In genomic region chr4:59639163-59639562, GRCm38 (mm10) we compare ENCODE assay signal across 29 mouse cellular contexts. TPM values are rescaled to one million over a fixed set of nuclear protein-coding genes. Genes with fewer than 3 reads are reported as not detected.
DNase-seq lines count a peak whose midpoint lies in the region; ATAC-seq and TF ChIP-seq lines count a peak whose summit lies in the region.
"Had no signal": no experiment of that assay in that cellular context is flagged by ENCODE, and none has a peak within 500 bp of the region (broad histone marks: within the 10 kb centered on the region; RNA-seq: fewer than 3 reads in every experiment).

No protein-coding gene starts in this region.

- peaks cover 41% of the 10 kb centered on the region for H3K4me1 ChIP-seq in heart, embryonic 11.5 days (ENCODE audit: control insufficient read depth, insufficient read depth, low read length)
- H3K4me1 ChIP-seq in heart, postnatal 0 days (ENCODE audit: control insufficient read depth, insufficient read depth), result peaks cover 26% of the 10 kb centered on the region
- H3K4me1 ChIP-seq in kidney, embryonic 16.5 days (ENCODE audit: insufficient read depth, low read length), result peaks cover 40% of the 10 kb centered on the region
- H3K4me1 ChIP-seq in liver, embryonic 16.5 days (ENCODE audit: control insufficient read depth, low read depth, low read length), result peaks cover 35% of the 10 kb centered on the region
- H3K4me1 ChIP-seq: limb, embryonic 15.5 days had no signal

- H3K4me2 ChIP-seq in heart, embryonic 11.5 days, result peak overlapping the region; percentile 35; the same call in 1 of the 2 replicates
- H3K4me2 ChIP-seq in heart, postnatal 0 days (ENCODE audit: low read depth, low read length), result no peak overlapping the region
- H3K4me2 ChIP-seq in kidney, embryonic 16.5 days (replicated peaks; ENCODE audit: low read depth, low read length), result no peak overlapping the region
- H3K4me2 ChIP-seq in liver, embryonic 16.5 days (ENCODE audit: low read depth, low read length), result no peak overlapping the region
- H3K4me2 ChIP-seq: embryonic facial prominence, embryonic 13.5 days; forebrain, embryonic 12.5 days; limb, embryonic 15.5 days; neural tube, embryonic 13.5 days had no signal

- H3K27me3 ChIP-seq in heart, embryonic 11.5 days (ENCODE audit: control insufficient read depth, insufficient read depth, low read length), result no peaks in the 10 kb centered on the region
- no peaks in the 10 kb centered on the region for H3K27me3 ChIP-seq in heart, postnatal 0 days (ENCODE audit: control insufficient read depth, insufficient read depth, low read length)
- H3K27me3 ChIP-seq in kidney, embryonic 16.5 days (ENCODE audit: insufficient read depth, low read length), result no peaks in the 10 kb centered on the region
- no peaks in the 10 kb centered on the region for H3K27me3 ChIP-seq in liver, embryonic 16.5 days (ENCODE audit: control insufficient read depth, insufficient read depth, low read depth, low read length)
- H3K27me3 ChIP-seq: embryonic facial prominence, embryonic 13.5 days; forebrain, embryonic 12.5 days; limb, embryonic 15.5 days; neural tube, embryonic 13.5 days had no signal

- no peak overlapping the region for H3K9ac ChIP-seq in heart, embryonic 11.5 days (ENCODE audit: low read depth, low read length)
- H3K9ac ChIP-seq in heart, postnatal 0 days (replicated peaks; ENCODE audit: low read depth, low read length), result no peak overlapping the region
- H3K9ac ChIP-seq in kidney, embryonic 16.5 days (replicated peaks; ENCODE audit: low read length), result no peak overlapping the region
- H3K9ac ChIP-seq in liver, embryonic 16.5 days (ENCODE audit: low read depth, low read length), result no peak overlapping the region
- H3K9ac ChIP-seq: embryonic facial prominence, embryonic 13.5 days; forebrain, embryonic 12.5 days; limb, embryonic 15.5 days; neural tube, embryonic 13.5 days had no signal

- no peak for TF ChIP-seq CTCF in heart, postnatal 0 days (IDR thresholded peaks at IDR 0.05; ENCODE audit: low read depth)

- H3K27ac ChIP-seq in heart, embryonic 11.5 days (ENCODE audit: low read depth, low read length), result peak overlapping the region; percentile 79
- H3K27ac ChIP-seq in heart, postnatal 0 days (ENCODE audit: low read depth), result peak overlapping the region; percentile 71
- peak overlapping the region; percentile 57; the same call in 1 of the 2 replicates for H3K27ac ChIP-seq in kidney, embryonic 16.5 days (ENCODE audit: low read length)
- H3K27ac ChIP-seq in liver, embryonic 16.5 days (ENCODE audit: low read length), result peak overlapping the region; percentile 25; the same call in 1 of the 2 replicates
- H3K27ac ChIP-seq: embryonic facial prominence, embryonic 13.5 days; forebrain, embryonic 12.5 days; kidney, postnatal 0 days; left cerebral cortex, adult 2 months; limb, embryonic 15.5 days; midbrain, embryonic 10.5 days; neural tube, embryonic 13.5 days had no signal

- no peaks in the 10 kb centered on the region for H3K9me3 ChIP-seq in heart, embryonic 11.5 days (replicated peaks; ENCODE audit: control insufficient read depth, low read length)
- no peaks in the 10 kb centered on the region for H3K9me3 ChIP-seq in heart, postnatal 0 days (replicated peaks; ENCODE audit: control insufficient read depth, low read length)
- H3K9me3 ChIP-seq in kidney, embryonic 16.5 days (ENCODE audit: low read length), result no peaks in the 10 kb centered on the region
- no peaks in the 10 kb centered on the region for H3K9me3 ChIP-seq in liver, embryonic 16.5 days (replicated peaks; ENCODE audit: control insufficient read depth, low read length)
- H3K9me3 ChIP-seq: embryonic facial prominence, embryonic 13.5 days; forebrain, embryonic 12.5 days; limb, embryonic 15.5 days; midbrain, embryonic 10.5 days; neural tube, embryonic 13.5 days had no signal

- no peak overlapping the region for H3K4me3 ChIP-seq in heart, embryonic 11.5 days (ENCODE audit: low read depth, low read length)
- H3K4me3 ChIP-seq in heart, postnatal 0 days (ENCODE audit: low read depth, low read length), result no peak overlapping the region
- no peak overlapping the region for H3K4me3 ChIP-seq in kidney, embryonic 16.5 days (ENCODE audit: low read length)
- no peak overlapping the region for H3K4me3 ChIP-seq in liver, embryonic 16.5 days (ENCODE audit: low read depth, low read length)
- H3K4me3 ChIP-seq: embryonic facial prominence, embryonic 13.5 days; erythroblast, embryonic 14.5 days; forebrain, embryonic 12.5 days; left cerebral cortex, adult 2 months; limb, embryonic 15.5 days; midbrain, embryonic 10.5 days; myocyte; neural tube, embryonic 13.5 days had no signal

- H3K36me3 ChIP-seq in heart, embryonic 11.5 days (ENCODE audit: control insufficient read depth, insufficient read depth, low read length), result no peaks in the 10 kb centered on the region
- H3K36me3 ChIP-seq in heart, postnatal 0 days (replicated peaks; ENCODE audit: control insufficient read depth, insufficient read depth, low read length), result no peaks in the 10 kb centered on the region
- H3K36me3 ChIP-seq in kidney, embryonic 16.5 days (ENCODE audit: insufficient read depth, low read length), result no peaks in the 10 kb centered on the region
- H3K36me3 ChIP-seq in liver, embryonic 16.5 days (ENCODE audit: control insufficient read depth, insufficient read depth), result no peaks in the 10 kb centered on the region
- H3K36me3 ChIP-seq: embryonic facial prominence, embryonic 13.5 days; forebrain, embryonic 12.5 days; limb, embryonic 15.5 days; midbrain, embryonic 10.5 days; neural tube, embryonic 13.5 days had no signal

- DNase-seq in heart, postnatal 36 days, result no peak
- no peak for DNase-seq in heart, postnatal 0 days (ENCODE audit: low spot score)
- DNase-seq in heart, adult 9 months (ENCODE audit: low spot score in 2 of 2), result no peak
- no peak for DNase-seq in kidney, adult 11 months
- DNase-seq: adrenal gland, postnatal 25 days; cerebellum, adult 8-10 months; cerebellum, postnatal 36 days; embryo, embryonic 11 days; gastrocnemius, postnatal 25 days; left cerebral cortex, postnatal 4 days; retina, postnatal 1 day; right cerebral cortex, postnatal 25 days; spleen, adult 18-20 months had no signal

- no peak for TF ChIP-seq EP300 in heart, postnatal 0 days (IDR thresholded peaks at IDR 0.05; ENCODE audit: low read depth)

- ATAC-seq in heart, embryonic 11.5 days (replicated peaks; ENCODE audit: insufficient number of reproducible peaks, low FRiP score, low TSS enrichment), result no peak; the same call in 1 of the 2 replicates
- 0 out of 2 replicates have a peak, but pooled peaks have one; percentile 44 for ATAC-seq in heart, postnatal 0 days (ENCODE audit: insufficient read depth, low read depth)
- no peak for ATAC-seq in kidney, embryonic 16.5 days (ENCODE audit: low FRiP score, low TSS enrichment)
- no peak; the same call in 1 of the 2 replicates for ATAC-seq in liver, embryonic 16.5 days (ENCODE audit: low read depth)
- ATAC-seq: CD4-positive, CD25-positive, alpha-beta regulatory T cell, adult 4 months; inflammation-experienced regulatory T-cells, adult 6 months; lung, postnatal 0 days; midbrain, embryonic 16.5 days had no signal

- intact Hi-C loops in heart, postnatal 36 days (cut with DNase I), result no loop called here

RNA-seq across cellular contexts. Expression of gene E130308A19Rik, which starts 13.2 kb away (rescaled TPM):
- 27.0 and 30.5 TPM in 2 replicates for polyA plus RNA-seq in heart, embryonic 11.5 days (2014; fragmentation: Nextera tagmentation; extraction: Ambion mirVana)
- 1 to 10 TPM; 7.2 to 7.6 TPM for total RNA-seq in heart, postnatal 36 days (2021)
- 14.7 and 16.3 TPM in 2 replicates for total RNA-seq in heart, postnatal 0 days (2014; rRNA removed; ENCODE audit: low replicate concordance)
- polyA plus RNA-seq in heart, postnatal 0 days (2015; fragmentation: Nextera tagmentation; extraction: Ambion mirVana), result 11.3 TPM in 2 replicates
- polyA plus RNA-seq in kidney, embryonic 16.5 days (2015; fragmentation: Nextera tagmentation; extraction: Ambion mirVana), result 35.8 and 38.6 TPM in 2 replicates
- 8.1 and 8.3 TPM in 2 replicates for polyA plus RNA-seq in liver, embryonic 16.5 days (2015; fragmentation: Nextera tagmentation; extraction: Ambion mirVana)

RNA-seq across cellular contexts. Expression of gene Hsdl2, which starts 57.8 kb away (rescaled TPM):
- 30.8 and 34.2 TPM in 2 replicates for polyA plus RNA-seq in heart, embryonic 11.5 days (2014; fragmentation: Nextera tagmentation; extraction: Ambion mirVana)
- total RNA-seq in heart, postnatal 36 days (2021), result 100 to 1,000 TPM; 240 to 258 TPM
- 68.4 and 117 TPM in 2 replicates for total RNA-seq in heart, postnatal 0 days (2014; rRNA removed; ENCODE audit: low replicate concordance)
- 262 and 267 TPM in 2 replicates for polyA plus RNA-seq in heart, postnatal 0 days (2015; fragmentation: Nextera tagmentation; extraction: Ambion mirVana)
- 25.5 and 29.3 TPM in 2 replicates for polyA plus RNA-seq in kidney, embryonic 16.5 days (2015; fragmentation: Nextera tagmentation; extraction: Ambion mirVana)
- polyA plus RNA-seq in liver, embryonic 16.5 days (2015; fragmentation: Nextera tagmentation; extraction: Ambion mirVana), result 20.9 and 21.3 TPM in 2 replicates

Comparison
In these comparisons a context has a peak if more than half of its experiments do, and no peak if none do; other contexts are left out.
1. H3K27ac ChIP-seq: peak in every context shown above with its lines; median percentile 79 in heart, embryonic 11.5 days; 71 in heart, postnatal 0 days; 57 in kidney, embryonic 16.5 days; 25 in liver, embryonic 16.5 days.